Mouse (Mus musculus) ES-Bruce4 (cell line): ENCODE measurements around the gene Prune1.

Experiments used
- CTCF ChIP-seq: IDR thresholded peaks from one replicate; pipeline ENCODE4 v1.8.1; 2011; ENCODE audit warnings: low read depth, low read length
- POLR2A ChIP-seq: IDR thresholded peaks from one replicate; pipeline ENCODE4 v1.8.1; 2011; ENCODE audit warnings: low read length; ENCODE audit not compliant: insufficient read depth

DNA sequence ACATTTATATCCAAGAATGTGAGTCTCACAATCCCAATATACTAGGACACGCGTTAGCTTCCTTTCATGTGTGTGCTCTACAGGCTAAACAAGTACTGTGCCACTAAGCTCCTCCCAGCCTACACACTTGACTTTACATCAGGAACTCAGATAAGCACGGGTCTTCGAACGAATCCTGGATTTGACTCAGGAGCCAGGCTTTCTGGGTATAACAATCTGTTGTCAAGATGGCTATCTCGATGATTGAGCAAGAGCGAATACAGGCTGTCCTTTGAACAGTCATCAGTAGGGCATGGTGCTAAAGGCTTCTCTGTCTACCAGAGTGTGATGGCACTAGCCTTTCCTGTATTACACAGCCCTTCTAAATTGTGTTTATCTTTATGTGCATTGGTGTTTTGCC, 16.1 kb upstream of the Prune1 start:
- TF ChIP-seq POLR2A: no peak
- TF ChIP-seq CTCF: no peak
